Mouse (Mus musculus) thymus, adult 2 months (tissue): ENCODE measurements around the gene Stoml3.

Experiments used
- CTCF ChIP-seq: fragments of 200-500 bp; IDR thresholded peaks from 2 replicates; pipeline ENCODE4 v1.5.1; 2012; ENCODE audit warnings: mild to moderate bottlenecking, control low read depth, low read length, moderate library complexity, borderline replicate concordance; ENCODE audit not compliant: control insufficient read depth, poor library complexity, insufficient read depth; ENCODE audit errors: extremely low read depth
- POLR2A ChIP-seq: fragments of 200-500 bp; IDR thresholded peaks from 2 replicates; pipeline ENCODE4 v1.6.1; 2012; ENCODE audit warnings: mild to moderate bottlenecking, low read length, control low read depth, moderate library complexity; ENCODE audit not compliant: control insufficient read depth, poor library complexity, insufficient read depth; ENCODE audit errors: extremely low read depth

GRCm38 (mm10) chr3:53450666-53451065 is 37.8 kb upstream of the Stoml3 start:
- TF ChIP-seq CTCF (no peak), POLR2A (no peak)
